Mouse (Mus musculus) adrenal gland, postnatal 25 days (tissue): ENCODE measurements around the gene Creld1. TPM values are rescaled to one million over a fixed set of nuclear protein-coding genes. Genes with fewer than 3 reads are reported as not detected.

Source experiments
- DNase-seq: peaks from one replicate; pipeline ENCODE4 v3.0.0; 2021; ENCODE audit warnings: mixed read lengths
- long read RNA-seq: library from polyadenylated mRNA; stranded (forward); transcript quantifications from one replicate; pipeline ENCODE4 v2.0.0, GENCODE M21; 2021
- total RNA-seq: library from RNA; stranded (reverse); gene quantifications from 2 replicates; pipeline ENCODE4 v1.2.3, GENCODE M21; 2021

Gene Creld1
- 45.2 and 59.9 TPM in 2 replicates for total RNA-seq
- long read RNA-seq, transcript Creld1-201 (10 exons, 2,306 nt), result major isoform, 44 of 53 reads
- long read RNA-seq, partial matches to known transcripts, result 5 of 53 reads
- long read RNA-seq, other reads (novel, unspliced or antisense), result 4 of 53 reads

DNA sequence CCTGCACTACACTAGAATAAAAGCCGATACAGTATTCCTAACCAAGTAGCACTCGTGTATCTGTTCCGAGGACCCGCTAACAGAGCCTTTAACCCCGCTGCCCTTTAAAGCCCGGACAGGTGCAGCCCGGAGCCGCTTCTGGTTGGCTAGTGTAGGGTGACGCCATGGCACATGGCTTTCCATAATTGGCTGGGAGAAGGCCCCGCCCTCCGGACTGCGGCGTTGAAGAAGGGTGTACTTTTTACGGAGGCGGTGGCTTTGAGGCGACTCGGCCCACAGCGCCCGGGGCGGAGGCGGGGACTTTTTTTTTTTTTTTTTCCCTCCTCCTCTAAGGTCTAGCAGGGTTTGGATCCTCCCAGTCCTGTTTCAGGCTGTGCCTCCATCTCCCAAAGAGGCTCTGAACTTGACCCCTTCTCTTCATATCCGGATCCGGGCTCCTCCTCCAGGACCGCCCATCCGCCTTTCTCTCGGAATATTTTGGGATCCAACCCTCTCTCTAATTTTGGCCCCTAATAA lies at the start of gene Creld1:
Gene Creld1 (plus strand): TSS at position 198 of the 516 bp plus-strand sequence.
- peak; percentile 93 for DNase-seq

DNA sequence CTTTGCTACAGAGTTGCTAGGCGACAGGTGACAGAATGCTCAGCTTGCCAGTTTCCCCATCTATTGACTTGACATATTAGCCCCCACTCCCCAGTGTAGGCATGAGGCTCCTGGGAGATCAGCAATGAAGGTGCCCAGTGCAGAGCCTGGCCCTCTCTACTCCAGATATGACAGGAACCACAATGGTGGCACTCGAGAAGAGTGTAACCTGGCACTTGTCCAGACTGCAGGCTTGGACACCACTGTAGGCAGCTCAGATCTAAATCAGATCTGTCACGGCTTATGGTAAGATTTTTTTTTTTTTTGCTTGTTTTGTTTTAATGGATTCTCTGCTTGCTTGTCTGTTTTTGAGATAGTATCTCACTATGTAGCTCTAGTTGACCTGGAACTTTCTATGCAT lies 49.4 kb upstream of the Creld1 start:
- no peak for DNase-seq

DNA sequence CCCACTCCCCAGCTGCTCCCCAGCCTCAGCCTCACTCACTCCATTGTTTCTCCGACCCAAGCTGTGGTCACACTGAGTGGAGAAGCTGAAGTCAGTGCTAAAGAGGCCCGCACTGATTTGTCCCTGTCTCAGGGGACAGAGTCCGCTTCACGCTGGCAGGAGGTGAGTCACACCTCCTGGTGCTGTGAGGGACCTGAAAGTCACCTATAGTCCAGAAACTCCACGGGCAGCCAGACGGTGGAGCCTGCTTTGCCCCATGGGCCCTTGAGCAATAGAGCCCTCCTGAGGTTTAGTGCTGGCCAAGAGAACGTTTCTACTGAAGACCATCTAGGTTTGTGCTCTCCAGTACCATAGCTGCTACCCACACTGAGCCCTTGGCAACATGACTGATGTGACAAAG lies 48.4 kb upstream of the Creld1 start:
- peak; percentile 24 for DNase-seq

DNA sequence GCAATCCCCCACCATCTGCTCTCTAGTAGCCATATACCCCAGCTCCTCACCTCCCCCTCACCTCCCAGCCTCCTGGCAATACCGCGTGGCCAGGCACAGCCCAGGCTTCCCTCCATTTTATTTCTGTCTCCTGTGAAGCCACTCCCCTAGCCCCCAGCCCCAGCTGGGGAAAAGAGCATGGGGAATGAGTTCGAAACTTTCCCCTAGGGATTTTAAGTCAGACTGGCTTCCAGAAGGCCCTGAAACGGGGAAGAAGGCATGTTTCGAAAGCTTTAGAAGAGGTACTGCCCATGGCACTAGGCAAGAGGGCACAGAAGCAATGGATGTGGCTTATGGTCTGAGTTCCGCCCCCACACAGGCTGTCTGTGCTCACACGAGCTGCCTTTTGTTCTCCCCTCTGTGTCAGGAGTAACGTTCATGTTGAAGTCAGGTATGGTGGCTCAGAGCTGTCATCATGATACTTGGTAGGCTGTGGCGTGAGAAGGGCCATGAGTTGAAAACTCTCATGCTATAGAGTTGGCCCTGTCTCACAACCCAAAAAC lies 47.4 kb upstream of the Creld1 start, which contains the start of gene Cidec:
Gene Cidec (minus strand): TSS at position 97 of the 542 bp plus-strand sequence.
- no peak for DNase-seq

DNA sequence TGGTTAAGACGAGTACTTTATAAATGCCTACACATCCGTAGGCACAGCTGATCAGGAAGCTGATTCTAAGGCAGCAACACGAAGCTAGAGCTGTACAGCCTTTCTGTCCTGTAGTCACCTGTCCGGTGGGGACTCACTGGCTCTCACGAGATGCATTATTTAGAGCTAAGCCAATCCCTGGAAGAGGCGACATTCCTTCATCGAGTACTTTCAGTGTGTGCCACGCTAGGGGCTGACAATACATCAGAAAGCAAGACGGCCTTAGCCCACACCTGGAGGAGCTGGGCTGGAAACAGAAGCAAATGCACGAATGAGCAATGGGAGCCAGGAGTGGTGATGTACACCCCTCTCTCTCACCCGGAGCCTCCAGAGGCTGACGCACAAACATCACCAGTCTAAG lies 46.0 kb upstream of the Creld1 start:
- DNase-seq, result no peak

DNA sequence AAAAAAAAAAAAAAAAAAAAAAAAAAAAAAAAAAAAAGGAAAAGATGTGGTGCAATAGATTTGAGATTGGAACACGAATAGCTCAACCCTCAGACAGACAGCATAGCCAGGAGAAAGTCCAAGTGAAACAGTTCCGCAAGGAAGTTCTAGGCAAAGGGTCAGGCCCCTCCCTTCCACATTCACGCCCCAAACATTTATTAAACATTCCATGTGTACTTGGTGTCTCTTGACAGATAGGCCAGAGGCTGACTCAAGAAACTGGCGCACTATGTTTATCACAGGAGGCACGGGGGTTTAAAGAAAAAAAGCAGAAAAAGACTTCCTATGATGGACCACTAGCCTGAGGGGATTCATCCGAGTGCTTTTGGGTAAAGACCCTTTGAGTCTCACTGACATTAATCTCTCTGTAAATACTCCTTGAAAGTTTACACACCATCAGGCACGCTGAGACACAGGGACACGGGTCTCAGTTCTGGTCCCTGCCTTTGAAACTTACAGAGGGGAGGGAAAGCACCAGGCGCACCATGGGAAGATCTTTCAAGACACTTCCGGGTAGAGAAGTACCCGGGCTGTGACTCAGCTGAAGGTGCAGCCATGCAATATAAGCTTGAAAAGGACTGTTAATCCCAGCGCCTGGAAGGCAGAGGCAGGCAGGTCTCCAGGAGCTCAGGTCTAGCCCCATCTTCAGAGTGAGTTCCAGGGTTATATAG lies 44.2 kb upstream of the Creld1 start:
- DNase-seq, result no peak

DNA sequence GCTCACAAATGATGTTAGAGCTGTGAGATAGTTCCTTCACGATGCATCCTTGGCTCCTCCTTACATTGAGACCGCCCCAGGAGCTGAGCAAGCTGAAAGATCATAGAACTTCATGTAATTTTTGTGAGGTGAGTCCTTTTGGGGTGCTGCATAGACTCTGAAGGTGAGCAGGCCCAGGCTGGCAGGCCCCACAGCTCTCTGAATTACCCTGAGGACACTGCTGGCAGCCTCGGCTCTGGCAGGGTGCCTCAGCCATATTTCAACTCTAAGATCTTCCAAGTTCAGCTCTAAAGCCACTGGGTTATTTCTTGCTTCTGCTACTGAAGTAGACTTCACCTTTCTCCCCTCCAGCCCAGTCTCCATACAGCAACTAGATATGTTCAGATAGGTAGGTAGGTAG lies 42.4 kb upstream of the Creld1 start:
- no peak for DNase-seq

DNA sequence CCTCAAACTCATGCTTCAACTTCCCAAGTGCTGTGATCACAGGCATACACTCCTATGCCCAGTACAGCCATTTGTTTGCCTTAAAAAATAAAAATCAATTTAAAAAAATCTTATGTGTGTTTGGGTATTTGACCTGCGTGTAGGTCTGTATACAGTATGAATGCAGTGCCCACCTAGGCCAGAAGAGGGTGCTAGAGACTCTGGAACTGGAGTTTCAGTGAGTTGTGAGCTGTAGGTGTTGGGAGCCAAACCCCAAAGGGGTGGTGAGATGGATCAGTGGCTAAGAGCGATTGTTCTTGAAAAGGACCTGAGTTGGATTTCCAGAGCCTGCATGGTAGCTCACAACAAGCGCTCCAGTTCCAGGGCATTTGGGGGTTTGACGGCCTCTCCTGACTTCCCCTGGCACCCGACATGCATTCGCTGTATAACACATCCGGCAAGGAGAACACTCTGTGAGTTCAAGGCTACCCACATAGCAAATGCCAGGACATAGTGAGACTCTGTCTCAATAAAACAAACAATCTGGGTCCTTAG lies 41.9 kb upstream of the Creld1 start:
- DNase-seq, result peak; percentile 71

DNA sequence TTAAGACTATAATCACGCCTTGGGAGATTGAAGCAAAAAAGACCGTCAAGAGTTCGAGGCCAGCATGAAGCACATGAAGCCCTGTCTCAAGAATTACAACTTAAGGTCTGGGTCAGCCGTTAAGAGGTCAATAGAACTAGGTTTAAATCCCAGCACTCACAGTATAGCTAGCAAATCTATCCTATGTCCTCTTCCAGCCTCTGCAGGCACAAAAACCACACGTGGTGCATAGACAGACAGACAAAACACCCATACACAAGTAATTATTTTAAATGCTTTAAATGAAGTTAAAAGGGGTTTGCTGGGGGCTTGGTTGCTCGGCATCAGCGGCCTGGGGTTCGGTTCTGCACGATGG lies 41.0 kb upstream of the Creld1 start:
- DNase-seq, result no peak

DNA sequence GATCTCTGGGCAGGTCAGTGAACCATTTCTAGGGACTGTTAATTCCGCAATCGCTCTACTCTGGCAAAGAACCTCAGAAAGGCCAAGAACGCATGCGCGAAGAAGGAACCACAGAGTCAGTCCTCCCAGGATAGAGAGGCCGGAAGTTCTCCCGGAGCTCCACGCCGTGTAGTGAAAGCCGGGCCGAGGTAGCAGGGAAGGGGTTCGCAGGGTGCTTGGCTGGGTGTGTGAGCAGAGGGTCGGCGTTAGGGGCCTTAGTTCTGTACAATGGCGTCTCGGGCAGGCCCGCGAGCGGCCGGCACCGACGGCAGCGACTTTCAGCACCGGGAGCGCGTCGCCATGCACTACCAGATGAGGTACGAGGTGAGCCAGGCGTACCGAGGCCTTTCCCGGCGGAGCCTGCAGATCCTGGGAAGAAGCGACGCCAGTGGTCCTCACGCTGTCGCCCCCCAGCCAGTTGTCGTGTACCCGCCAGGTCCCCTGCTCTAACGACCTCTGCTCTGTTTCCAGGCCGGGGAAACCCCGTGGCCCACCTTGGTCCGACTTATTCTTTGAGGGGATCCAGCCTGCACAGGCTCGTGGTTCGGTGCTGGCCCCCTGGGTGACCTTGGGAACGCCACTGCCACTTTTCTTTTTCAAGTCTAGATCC lies 40.5 kb upstream of the Creld1 start, which contains the start of gene Jagn1:
Gene Jagn1 (plus strand): TSS at position 128 of the 649 bp plus-strand sequence.
- DNase-seq, result peak; percentile 89

DNA sequence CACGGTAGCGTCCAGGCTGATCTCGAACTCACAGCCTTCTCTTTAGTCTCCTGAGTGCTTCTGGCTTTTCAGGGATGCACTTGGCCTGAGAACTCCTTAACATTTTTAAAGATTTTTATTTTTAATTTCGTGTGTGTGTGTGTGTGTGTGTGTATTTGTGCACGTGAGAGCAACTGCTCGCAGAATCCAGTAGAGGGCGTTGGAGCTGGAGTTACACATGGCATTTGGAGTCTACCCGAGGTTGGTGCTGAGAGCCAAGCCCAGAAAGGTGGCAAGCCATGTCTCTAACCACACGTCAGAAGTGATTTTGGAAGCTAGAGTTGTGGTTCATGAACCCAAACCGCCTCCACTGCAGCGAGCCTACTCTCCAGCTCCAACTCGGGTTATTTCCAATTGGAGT lies 40.0 kb upstream of the Creld1 start:
- no peak for DNase-seq

DNA sequence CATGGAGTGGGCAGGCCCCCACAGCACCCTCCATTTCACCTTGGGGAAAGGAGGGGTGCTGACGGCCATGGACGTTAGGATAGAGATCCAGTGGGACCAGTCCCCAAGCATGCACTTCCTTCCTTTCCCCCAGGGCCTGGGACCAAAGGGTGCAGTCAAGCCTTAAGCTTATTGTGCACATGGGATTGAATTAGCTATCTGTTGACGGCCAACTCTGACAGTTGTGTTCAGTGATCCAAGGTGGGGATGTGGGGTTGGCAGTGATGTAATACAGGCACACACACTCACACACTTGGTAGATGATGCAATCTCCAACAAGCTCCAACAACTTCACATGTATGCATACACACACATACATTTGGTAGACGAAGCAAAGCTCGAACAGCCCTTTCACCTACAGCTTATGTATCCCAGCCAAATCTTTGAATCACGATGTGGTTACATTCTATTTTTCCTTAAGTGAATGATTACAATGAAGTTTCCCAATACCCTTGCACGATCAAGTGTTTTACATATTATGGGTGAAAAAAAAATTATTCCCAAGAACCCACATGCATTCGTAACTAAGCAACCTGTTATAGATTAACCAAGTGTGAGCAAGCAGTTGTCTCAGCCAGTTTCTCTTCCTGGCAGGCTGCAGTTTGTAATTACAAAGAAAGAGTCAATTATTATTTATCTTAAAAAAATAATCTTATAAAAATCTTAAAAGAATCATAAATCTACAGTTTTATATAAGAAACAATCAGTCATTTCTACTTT lies 38.7 kb upstream of the Creld1 start:
- no peak for DNase-seq

DNA sequence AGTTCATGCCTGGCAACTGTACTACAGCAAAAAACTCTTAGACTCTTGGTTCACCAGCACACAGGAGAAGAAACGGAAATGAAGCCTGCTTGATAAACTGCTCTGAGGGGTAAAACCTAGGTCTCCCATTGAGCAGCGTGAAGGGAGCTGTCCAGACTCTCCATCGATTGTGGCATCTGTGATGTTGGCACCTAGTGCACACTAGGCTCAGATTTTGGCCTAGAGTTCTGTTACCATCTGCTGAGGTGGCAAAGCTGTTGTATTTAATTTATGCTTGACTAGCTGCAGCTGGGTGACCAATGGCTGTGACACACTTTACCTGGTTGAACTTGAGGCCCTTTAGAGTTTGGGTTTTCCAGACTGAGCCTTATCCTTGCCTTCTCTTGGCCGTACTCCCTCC lies 35.5 kb upstream of the Creld1 start:
- no peak for DNase-seq

DNA sequence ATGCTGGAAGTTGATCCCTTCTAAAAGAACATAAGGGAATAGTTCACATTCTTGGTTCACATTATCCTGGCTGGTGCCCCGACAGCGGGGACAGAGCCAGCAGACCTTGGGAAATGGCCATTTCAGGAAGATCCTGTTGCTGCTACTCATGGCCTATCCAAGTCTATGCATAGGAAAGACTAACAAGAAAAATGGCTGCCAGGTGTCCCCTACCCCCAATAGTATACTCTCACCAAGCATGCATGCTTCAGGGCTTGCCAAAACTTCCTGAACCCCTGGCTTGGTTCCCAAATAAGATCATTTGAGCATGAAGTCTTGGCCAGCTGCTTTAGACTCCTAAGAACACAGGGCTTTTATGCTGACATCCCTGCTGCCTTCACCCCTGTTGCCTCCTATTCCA lies 31.3 kb upstream of the Creld1 start:
- no peak for DNase-seq

DNA sequence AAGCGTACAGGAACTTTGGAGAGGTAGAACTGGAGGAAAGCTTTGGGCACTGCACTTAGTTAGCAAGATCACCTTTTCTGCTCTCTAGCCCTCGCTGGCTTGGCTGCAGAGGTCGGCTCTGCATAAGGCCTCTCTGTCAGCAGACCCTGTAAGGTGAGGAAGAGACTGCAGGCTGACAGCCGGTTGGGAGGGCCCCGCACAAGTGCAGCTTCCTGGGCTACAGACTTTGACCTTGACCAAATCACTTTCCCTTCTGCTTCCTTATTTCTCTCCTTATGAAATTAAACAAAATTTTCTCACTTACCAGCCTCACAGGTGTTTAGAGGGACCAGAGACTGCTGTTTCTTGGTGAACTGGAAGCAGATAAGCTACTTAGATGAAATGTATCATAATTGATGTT lies 28.1 kb upstream of the Creld1 start:
- no peak for DNase-seq

DNA sequence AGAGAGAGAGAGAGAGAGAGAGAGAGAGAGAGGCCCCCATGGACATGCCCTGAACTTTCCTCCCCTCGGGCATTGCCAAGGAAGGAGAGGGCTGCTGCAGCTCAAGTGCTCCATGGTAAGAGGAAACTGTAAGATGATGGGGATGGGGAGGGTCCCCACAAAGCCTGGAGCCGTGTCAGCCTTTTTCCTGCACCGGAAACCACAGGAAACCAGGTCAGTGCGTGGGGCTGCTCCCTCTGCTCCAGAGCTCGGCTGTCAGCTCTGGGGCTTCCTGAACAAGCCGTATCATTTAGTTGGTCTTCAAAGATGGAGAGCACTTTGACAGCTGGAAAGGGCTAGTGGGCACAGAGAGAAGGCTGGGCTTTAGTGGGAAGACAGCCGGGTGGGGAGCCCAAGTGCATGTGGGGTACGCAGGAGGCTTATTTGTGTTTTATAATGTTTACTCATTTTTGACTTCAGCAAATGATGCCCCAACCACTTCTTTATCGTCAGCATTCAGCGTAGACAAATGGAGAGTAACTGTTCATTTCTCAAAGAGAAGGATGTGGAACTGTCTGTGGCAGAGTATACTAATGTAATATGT lies 25.1 kb upstream of the Creld1 start, which contains the start of gene Il17re:
Gene Il17re (plus strand): TSS at position 533 of the 583 bp plus-strand sequence.
- DNase-seq, result no peak

DNA sequence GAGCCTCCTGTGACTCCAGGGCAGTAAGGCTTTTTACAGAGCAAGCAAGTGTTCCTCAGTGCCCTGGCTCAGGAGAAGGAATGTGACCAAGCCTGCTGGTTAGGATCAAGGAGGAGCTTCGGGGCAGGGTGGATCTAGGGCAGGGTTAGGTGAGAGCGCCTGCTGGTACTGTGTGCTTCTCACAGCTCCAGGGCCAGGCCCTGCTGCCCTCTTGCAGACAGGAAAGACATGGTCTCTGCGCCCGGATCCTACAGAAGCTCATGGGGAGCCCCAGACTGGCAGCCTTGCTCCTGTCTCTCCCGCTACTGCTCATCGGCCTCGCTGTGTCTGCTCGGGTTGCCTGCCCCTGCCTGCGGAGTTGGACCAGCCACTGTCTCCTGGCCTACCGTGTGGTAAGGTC lies 24.5 kb upstream of the Creld1 start:
- DNase-seq, result no peak

DNA sequence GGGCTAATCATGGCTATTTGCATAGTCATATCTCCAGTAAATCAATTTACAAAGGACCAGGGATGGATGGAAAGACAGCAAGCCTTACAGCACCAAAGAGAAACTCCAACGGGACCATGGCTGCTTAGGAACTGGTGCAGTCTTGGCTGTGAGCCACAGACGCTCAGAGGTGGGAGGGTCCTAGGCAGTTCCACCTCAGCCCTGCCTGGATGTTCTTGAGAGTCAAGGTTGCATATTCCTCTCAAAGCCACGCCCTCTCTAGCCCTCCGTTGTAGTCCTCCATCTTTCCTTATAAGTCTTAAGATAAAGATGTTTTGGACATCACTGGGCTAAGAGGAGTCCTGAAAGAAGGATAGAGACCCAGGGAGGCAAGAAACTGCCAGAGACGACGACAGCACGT lies 19.1 kb upstream of the Creld1 start:
- no peak for DNase-seq

DNA sequence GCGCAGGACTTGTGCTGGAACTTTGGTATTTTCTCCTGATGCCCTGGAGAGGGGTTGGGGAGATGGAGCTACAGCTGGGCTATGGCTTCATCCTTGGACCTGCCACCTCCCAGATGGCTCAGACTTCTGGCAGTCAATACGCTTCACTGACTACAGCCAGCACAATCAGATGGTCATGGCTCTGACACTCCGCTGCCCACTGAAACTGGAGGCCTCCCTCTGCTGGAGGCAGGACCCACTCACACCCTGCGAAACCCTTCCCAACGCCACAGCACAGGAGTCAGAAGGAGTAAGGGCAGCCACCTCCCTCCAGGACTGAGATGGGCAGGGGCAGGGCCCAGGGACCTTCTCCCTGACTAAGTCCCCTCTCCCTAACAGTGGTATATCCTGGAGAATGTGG lies 17.5 kb upstream of the Creld1 start:
- no peak for DNase-seq

DNA sequence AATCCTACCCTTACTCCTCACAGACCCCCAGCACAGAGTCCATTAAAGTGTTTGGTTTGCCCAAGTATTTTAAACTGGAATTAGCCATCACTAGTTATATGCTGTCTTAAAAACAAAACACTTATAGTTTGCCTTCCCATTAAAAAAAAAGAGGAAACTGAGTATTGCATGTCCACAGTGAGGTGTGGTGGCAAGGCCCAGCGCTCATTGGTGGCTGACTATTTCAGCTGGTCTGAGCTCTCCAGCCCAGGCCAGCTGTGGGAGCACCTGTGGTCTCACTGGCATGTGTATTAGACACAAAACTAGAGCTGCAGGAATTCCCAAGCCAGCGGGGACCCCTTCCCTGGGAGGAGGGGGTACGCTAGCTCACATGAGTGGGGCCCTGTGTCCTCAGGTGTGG lies 14.6 kb upstream of the Creld1 start:
- no peak for DNase-seq

DNA sequence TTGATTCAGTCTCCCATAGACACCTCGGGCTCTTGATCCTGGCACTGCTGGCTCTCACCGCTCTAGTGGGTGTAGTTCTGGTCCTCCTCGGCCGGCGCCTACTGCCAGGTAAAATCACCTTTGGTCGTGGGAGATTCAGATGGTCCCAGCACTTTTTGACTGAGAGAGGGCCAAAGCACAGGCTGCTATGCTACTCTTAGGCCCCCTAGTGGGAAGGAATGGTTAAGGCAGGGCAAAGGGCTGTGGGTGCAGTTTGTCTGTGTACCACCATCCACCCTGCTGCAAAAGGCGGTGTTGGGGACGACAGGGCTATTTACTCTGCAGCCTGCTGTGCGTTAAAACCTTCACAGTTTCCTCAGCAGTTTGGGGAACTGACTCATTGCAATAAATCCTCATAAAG lies 14.1 kb upstream of the Creld1 start:
- peak; percentile 54 for DNase-seq

DNA sequence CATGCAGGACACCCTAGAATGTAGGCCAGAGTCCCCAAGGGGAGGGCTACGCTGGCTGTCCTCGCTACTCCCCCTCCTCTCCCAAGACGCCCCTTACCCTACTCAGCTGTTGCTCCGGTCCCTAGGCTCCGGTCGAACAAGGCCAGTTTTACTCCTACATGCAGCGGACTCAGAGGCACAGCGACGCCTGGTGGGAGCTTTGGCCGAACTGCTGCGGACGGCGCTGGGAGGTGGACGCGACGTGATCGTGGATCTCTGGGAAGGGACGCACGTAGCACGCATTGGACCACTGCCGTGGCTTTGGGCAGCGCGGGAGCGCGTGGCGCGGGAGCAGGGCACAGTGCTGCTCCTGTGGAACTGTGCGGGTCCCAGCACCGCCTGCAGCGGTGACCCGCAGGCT lies 13.7 kb upstream of the Creld1 start:
- peak; percentile 79 for DNase-seq
